7 mouse cellular contexts compared by ENCODE assay signal in the genomic region with DNA sequence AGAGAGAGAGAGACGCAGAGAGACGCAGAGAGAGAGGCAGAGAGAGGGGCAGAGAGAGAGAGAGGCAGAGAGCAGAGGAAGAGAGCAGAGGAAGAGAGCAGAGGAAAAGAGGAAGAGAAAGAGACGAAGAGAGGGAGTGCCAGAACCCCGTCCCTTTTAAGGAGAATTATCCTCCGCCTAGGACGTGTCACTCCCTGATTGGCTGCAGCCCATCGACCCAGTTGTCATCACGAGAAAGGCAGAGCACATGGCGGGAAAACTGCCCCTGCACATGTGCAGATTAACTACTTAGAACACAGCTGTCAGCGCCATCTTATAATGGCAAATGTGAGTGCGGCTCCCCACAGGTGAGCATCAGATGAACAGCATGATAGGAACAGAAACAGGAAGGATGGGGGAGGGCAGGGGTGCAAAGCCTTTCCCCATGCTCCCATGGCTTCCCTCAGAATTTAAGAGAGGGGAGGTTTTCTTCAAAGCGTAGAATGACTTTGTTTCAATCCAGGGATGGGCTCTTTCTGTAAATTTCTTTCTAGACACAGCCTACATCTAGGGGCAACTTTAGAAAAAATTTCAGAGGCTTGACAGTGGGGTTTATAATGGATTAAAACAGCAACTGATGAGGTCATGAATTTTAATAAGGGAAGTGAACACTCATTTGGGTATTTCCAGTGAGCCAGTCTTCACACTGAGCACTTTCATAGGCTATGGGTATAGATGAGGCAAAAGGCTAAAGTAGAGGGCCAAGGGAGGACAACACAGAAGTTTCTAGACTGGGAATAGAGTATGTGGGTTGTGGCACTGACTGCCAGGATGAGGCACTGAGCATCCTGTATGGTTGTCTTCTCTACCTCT. TPM values are rescaled to one million over a fixed set of nuclear protein-coding genes. Genes with fewer than 3 reads are reported as not detected.
DNase-seq lines count a peak whose midpoint lies in the region; ATAC-seq and TF ChIP-seq lines count a peak whose summit lies in the region.
"Not testable (repeated sequence)": the region's sequence is repeated elsewhere in the genome, so short reads cannot be mapped to it uniquely, and the experiment has no call there.

No protein-coding gene starts in this region.

- not testable (repeated sequence) for H3K9me3 ChIP-seq in MEL (replicated peaks; ENCODE audit: insufficient read depth, low read length); liver, embryonic 13.5 days (replicated peaks)

- TF ChIP-seq CTCF in MEL (IDR thresholded peaks at IDR 0.05 in 2 of 3, conservative IDR thresholded peaks at IDR 0.05 in 1 of 3; ENCODE audit: control insufficient read depth in 1 of 3, insufficient read depth in 1 of 3, low read depth in 2 of 3, low read length in 3 of 3, poor library complexity in 1 of 3, severe bottlenecking in 1 of 3), result not testable (repeated sequence)

- not testable (repeated sequence) for H3K4me2 ChIP-seq in liver, embryonic 13.5 days

- peak overlapping the region; percentile 18 for H3K27ac ChIP-seq in MEL (ENCODE audit: control insufficient read depth, low read depth, low read length)
- H3K27ac ChIP-seq in liver, embryonic 13.5 days, result peak overlapping the region; percentile 13

- not testable (repeated sequence) for H3K4me3 ChIP-seq in MEL (ENCODE audit: control insufficient read depth in 1 of 2, insufficient read depth in 1 of 2, low read depth in 2 of 2, low read length in 2 of 2); liver, embryonic 13.5 days (replicated peaks)

- TF ChIP-seq EP300 in MEL (IDR thresholded peaks at IDR 0.05; ENCODE audit: low read depth in 1 of 2, low read length in 2 of 2), result not testable (repeated sequence)

- WGBS in liver, embryonic 13.5 days (ENCODE audit: insufficient replicate concordance), result 74% methylated on average over 12 of the region's 12 CpGs

- not testable (repeated sequence) for H3K27me3 ChIP-seq in MEL (ENCODE audit: control insufficient read depth in 1 of 2, insufficient read depth in 2 of 2, low read length in 2 of 2); liver, embryonic 13.5 days

- not testable (repeated sequence) for TF ChIP-seq RAD21 in MEL (IDR thresholded peaks at IDR 0.05; ENCODE audit: low read depth, low read length)

- not testable (repeated sequence) for H3K79me2 ChIP-seq in MEL (ENCODE audit: control insufficient read depth, insufficient read depth, low read length, poor library complexity)

- DNase-seq in A20 (ENCODE audit: low read depth, low spot score) (peak; percentile 60), MEL (ENCODE audit: low read depth, low spot score) (peak; percentile 47), R1 (ENCODE audit: low read depth, low spot score) (peak; percentile 62)
- peak; percentile 35 for DNase-seq in heart, adult 11 months
- DNase-seq in induced T-regulatory cell, adult 2 months (ENCODE audit: low read depth), result peak; percentile 26
- DNase-seq in liver, embryonic 13.5 days, result not testable (repeated sequence)

- peak overlapping the region; percentile 44 for H3K9ac ChIP-seq in MEL (ENCODE audit: control insufficient read depth, low read depth, low read length, poor library complexity, severe bottlenecking)
- H3K9ac ChIP-seq in liver, embryonic 13.5 days, result not testable (repeated sequence)

- H3K36me3 ChIP-seq in MEL (ENCODE audit: control insufficient read depth in 1 of 2, insufficient read depth in 2 of 2, low read length in 2 of 2), result not testable (repeated sequence)
- H3K36me3 ChIP-seq in liver, embryonic 13.5 days, result peaks cover 13% of the 10 kb centered on the region

- peak; percentile 83 for ATAC-seq in CD4-positive, CD25-positive, alpha-beta regulatory T cell, adult 4 months
- ATAC-seq in liver, embryonic 13.5 days (ENCODE audit: low read depth), result not testable (repeated sequence)

- not testable (repeated sequence) for TF ChIP-seq POLR2A in MEL (IDR thresholded peaks at IDR 0.05; ENCODE audit: control insufficient read depth in 1 of 2, insufficient read depth in 1 of 2, low read depth in 1 of 2, low read length in 2 of 2, poor library complexity in 1 of 2)

- H3K4me1 ChIP-seq in MEL (ENCODE audit: control insufficient read depth in 1 of 2, insufficient read depth in 2 of 2, low read length in 2 of 2), result peaks cover 9 to 24% of the 10 kb centered on the region in 2 experiments
- H3K4me1 ChIP-seq in liver, embryonic 13.5 days (replicated peaks), result peaks cover 38% of the 10 kb centered on the region

TF ChIP-seq in MEL, 35 proteins besides CTCF, POLR2A, EP300 and RAD21:
- TF ChIP-seq MAX (IDR thresholded peaks at IDR 0.05; ENCODE audit: low read length) (peak; percentile 79), ETS1 (IDR thresholded peaks at IDR 0.05; ENCODE audit: low read depth, low read length) (peak; percentile 28; the same call in 1 of the 2 replicates), NRF1 (IDR thresholded peaks at IDR 0.05; ENCODE audit: insufficient read depth, low read depth, low read length, poor library complexity, severe bottlenecking) (0 out of 2 replicates have a peak, but pooled peaks have one; percentile 8), MYC (IDR thresholded peaks at IDR 0.05; ENCODE audit: low read depth, low read length) (peak; percentile 60; the same call in 1 of the 2 replicates), E2F4 (IDR thresholded peaks at IDR 0.05; ENCODE audit: borderline replicate concordance, low read depth, low read length) (0 out of 2 replicates have a peak, but pooled peaks have one; percentile 71), TBP (IDR thresholded peaks at IDR 0.05; ENCODE audit: low read depth, low read length) (peak; percentile 76)
TF ChIP-seq in MEL: peak in this region for 6; not testable (repeated sequence) for 29.

RNA-seq across cellular contexts. Expression of a gene that starts 47.0 kb away (rescaled TPM):
- 1 to 10 TPM; 5.6 to 7.1 TPM for polyA plus RNA-seq in CD4-positive, CD25-positive, alpha-beta regulatory T cell, adult 4 months (2017; shearing (Covaris generic))
- total RNA-seq in MEL (2012; rRNA removed), result 4.6 and 7.6 TPM in 2 replicates
- 10 to 100 TPM in 1 of 2 experiments, not detected in 1; 35.9 TPM for polyA plus RNA-seq in MEL (2012; ENCODE audit: insufficient read depth in 1 of 2, insufficient read length in 2 of 2, low read depth in 1 of 2, low replicate concordance in 2 of 2, missing spikeins in 1 of 2)
- 2.1 and 2.2 TPM in 2 replicates for polyA plus RNA-seq in liver, embryonic 13.5 days (2015; fragmentation: Nextera tagmentation; extraction: Ambion mirVana)
